Mouse (Mus musculus) Patski (cell line): ENCODE results near the gene Pdlim4. TPM values are rescaled to one million over a fixed set of nuclear protein-coding genes. Genes with fewer than 3 reads are reported as not detected.
"Not testable (repeated sequence)": the region's sequence is repeated elsewhere in the genome, so short reads cannot be mapped to it uniquely, and the experiment has no call there.

Experiments used
- ATAC-seq: fragments of 100-300 bp; one replicate; pipeline ENCODE4 v1.8.0; 2021
- CTCF ChIA-PET: fragments of 350-600 bp; sonication (Branson Sonifier 250); formaldehyde crosslinking; loops from one replicate; lab custom pipeline; 2022; ENCODE audit warnings: inconsistent platforms; lab: Charles Lee
- POLR2A ChIA-PET: fragments of 350-600 bp; sonication (Branson Sonifier 250); formaldehyde crosslinking; loops from one replicate; lab custom pipeline; 2022; ENCODE audit warnings: antibody characterized with exemption, inconsistent platforms; lab: Charles Lee
- DNase-seq: peaks from one replicate; pipeline ENCODE4 v3.0.0-alpha.2; 2011; ENCODE audit warnings: low read depth, low spot score
- H3K27me3 ChIP-seq: fragments of 371-371 bp; one replicate; pipeline ENCODE4 v1.5.1; 2021
- CTCF ChIP-seq: fragments of 100-300 bp; IDR thresholded peaks from one replicate; pipeline ENCODE4 v1.5.1; 2021
- in situ Hi-C: fragments of 300-500 bp; cut with MboI; formaldehyde crosslinking; loops from 3 replicates; pipeline ENCODE4 v1.11.1; 2018; ENCODE audit warnings: low pct_unique_long_range_greater_than_20kb, mixed read lengths
- polyA plus RNA-seq: library from polyadenylated mRNA; unstranded; gene quantifications from one replicate; pipeline ENCODE4 v1.2.3, GENCODE M21; 2021

Gene Pdlim4
- polyA plus RNA-seq, 1 experiment from 2014 or later, result 0.51 TPM

GRCm38 (mm10) chr11:54007717-54008116, 61.1 kb downstream of the Pdlim4 start:
- ChIA-PET POLR2A (interaction anchor here (1.2 kb wide), 1 partner anchor 16 kb away, joined by 3 read pairs; no protein-coding TSS in a partner anchor), CTCF (interaction anchor here (1.3 kb wide), 1 partner anchor 44 kb away, joined by 3 read pairs; no protein-coding TSS in a partner anchor)
- no peak for DNase-seq
- no peak for TF ChIP-seq CTCF
- no peak for ATAC-seq
- H3K27me3 ChIP-seq, result no peaks in the 10 kb centered on the region
- in situ Hi-C loops, result no loop called here

GRCm38 (mm10) chr11:54006901-54007300, 61.9 kb downstream of the Pdlim4 start:
- in situ Hi-C loops, result no loop called here
- DNase-seq, result no peak
- ChIA-PET POLR2A (no interaction called here), CTCF (interaction anchor here (2.0 to 2.4 kb wide), 3 partner anchors 12 to 47 kb away, joined by 7 to 9 read pairs (median 8); no protein-coding TSS in a partner anchor)
- ATAC-seq, result no peak
- no peaks in the 10 kb centered on the region for H3K27me3 ChIP-seq
- no peak for TF ChIP-seq CTCF

- CTCF ChIA-PET, result interaction anchor here (0.9 to 2.4 kb wide), 6 partner anchors 9 to 49 kb away, joined by 3 to 9 read pairs (median 6); no protein-coding TSS in a partner anchor
- POLR2A ChIA-PET, ATAC-seq, in situ Hi-C loops, DNase-seq, H3K27me3 ChIP-seq: not testable (repeated sequence)
Measured at GRCm38 (mm10) chr11:54006362-54006761, 62.5 kb downstream of the Pdlim4 start.

Other genes with a start within 250 kb of the Pdlim4 start
- gene Gm12216, start 209.8 kb downstream of the Pdlim4 start, polyA plus RNA-seq, result 0.58 TPM
- 26.7 TPM for gene Slc22a5, start 177.4 kb downstream of the Pdlim4 start, polyA plus RNA-seq
- 3.4 TPM for gene Slc22a21, start 88.7 kb downstream of the Pdlim4 start, polyA plus RNA-seq
- 42.3 TPM for gene Slc22a4, start 40.9 kb downstream of the Pdlim4 start, polyA plus RNA-seq
- gene P4ha2, start 31.1 kb upstream of the Pdlim4 start, polyA plus RNA-seq, result 66.8 TPM
- 0.17 TPM for gene Csf2, start 180.7 kb upstream of the Pdlim4 start, polyA plus RNA-seq
- gene Il3, start 198.3 kb upstream of the Pdlim4 start, polyA plus RNA-seq, result not detected
- gene Acsl6, start 234.8 kb upstream of the Pdlim4 start, polyA plus RNA-seq, result 0.42 TPM